Mouse (Mus musculus) cortical plate, adult 2 months (tissue): ENCODE measurements around the gene Elk4.

ENCODE experiments used
- CTCF ChIP-seq: fragments of 200-500 bp; IDR thresholded peaks from 2 replicates; pipeline ENCODE4 v1.5.1; 2011; ENCODE audit warnings: mild to moderate bottlenecking, control low read depth, low read length; ENCODE audit not compliant: insufficient read depth; ENCODE audit errors: extremely low read depth
- POLR2A ChIP-seq: fragments of 200-500 bp; IDR thresholded peaks from 2 replicates; pipeline ENCODE4 v1.6.1; 2011; ENCODE audit warnings: mild to moderate bottlenecking, low read length, control low read depth; ENCODE audit not compliant: insufficient read depth; ENCODE audit errors: extremely low read depth

GRCm38 (mm10) chr1:132004574-132005180 lies 2.7 kb upstream of the Elk4 start:
- no peak for TF ChIP-seq CTCF
- no peak for TF ChIP-seq POLR2A
